Mouse (Mus musculus) spleen, adult 2 months (tissue): ENCODE measurements around the gene Ankrd34a.

Experiments
- CTCF ChIP-seq: fragments of 200-500 bp; IDR thresholded peaks from 2 replicates; pipeline ENCODE4 v1.5.1; 2011; ENCODE audit warnings: mild to moderate bottlenecking, inconsistent platforms; ENCODE audit not compliant: insufficient read depth, insufficient read length, insufficient replicate concordance; ENCODE audit errors: extremely low read depth
- POLR2A ChIP-seq: fragments of 200-500 bp; IDR thresholded peaks from 2 replicates; pipeline ENCODE4 v1.6.1; 2011; ENCODE audit warnings: low read depth, low read length, inconsistent platforms

- TF ChIP-seq CTCF (no peak), POLR2A (no peak)
Measured at GRCm38 (mm10) chr3:96593374-96593773, 3.1 kb upstream of the Ankrd34a start.
